Mouse (Mus musculus) induced T-regulatory cell, adult 2 months (primary cell): ENCODE results near the gene Baz1a.

Source experiments
- DNase-seq: peaks from one replicate; pipeline ENCODE4 v3.0.0-alpha.2; 2012; ENCODE audit warnings: low read depth

Gene Baz1a

DNA sequence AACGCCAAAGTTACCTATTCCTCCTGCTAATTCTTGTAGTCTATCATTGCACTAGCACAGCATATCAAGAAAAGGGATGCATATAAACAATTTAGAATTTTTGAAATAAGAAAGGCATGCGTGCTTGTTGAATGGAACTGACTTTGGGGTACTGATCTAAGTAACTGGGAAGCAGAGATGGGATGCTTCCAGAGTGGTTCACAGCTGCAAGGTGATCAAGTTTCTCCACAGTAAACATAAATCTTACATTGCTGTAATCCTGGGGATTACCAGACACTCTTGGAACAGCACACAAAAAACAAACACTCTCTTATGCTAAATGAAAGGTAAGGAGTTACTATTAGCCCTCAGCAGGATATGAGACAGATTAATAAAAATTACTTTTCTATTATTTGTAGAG is 163.6 kb downstream of the Baz1a start:
- DNase-seq: no peak

DNA sequence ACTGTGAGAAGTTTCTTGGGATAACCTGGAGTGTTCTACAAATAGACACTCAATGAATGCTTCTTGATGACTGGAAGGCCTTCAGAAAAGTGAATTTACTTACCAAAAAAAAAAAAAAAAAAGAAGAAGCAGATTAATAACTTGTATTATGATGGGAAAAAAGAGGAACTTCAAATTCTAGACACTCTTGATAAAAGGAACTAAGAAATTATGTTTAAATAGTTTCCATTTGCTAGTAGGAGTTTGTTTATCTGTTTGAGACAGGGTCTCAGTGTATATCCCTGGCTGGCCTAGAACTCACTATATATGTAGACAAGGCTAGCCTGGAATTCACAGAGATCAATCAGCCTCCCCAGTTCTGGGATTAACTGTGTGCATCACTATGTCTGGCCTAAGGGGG is 169.7 kb downstream of the Baz1a start:
- DNase-seq: no peak
